Mouse (Mus musculus): ENCODE results near the gene Ppp1r21.

DNA sequence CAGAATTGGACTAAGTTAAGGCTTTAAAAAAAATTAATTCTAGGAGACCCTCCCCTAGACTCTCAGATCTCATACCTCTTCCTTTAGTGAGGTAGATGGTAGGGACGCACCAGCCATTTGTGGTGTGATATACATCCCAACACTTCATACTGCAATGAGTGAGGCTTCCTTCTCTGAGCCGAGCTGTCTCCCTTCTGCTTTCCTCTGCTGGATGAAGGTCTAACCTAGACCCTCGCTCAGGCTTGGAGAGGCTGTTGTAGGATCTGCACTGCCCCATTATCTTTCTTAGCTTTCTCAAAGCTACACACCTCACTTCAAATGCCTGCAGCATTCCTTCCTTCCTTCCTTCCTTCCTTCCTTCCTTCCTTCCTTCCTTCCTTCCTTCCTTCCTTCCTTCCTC is 83.8 kb downstream of the Ppp1r21 start:
- TF ChIP-seq CTCF (IDR thresholded peaks at IDR 0.05; ENCODE audit: low read depth), result no peak
- no peak for TF ChIP-seq EP300 (optimal IDR thresholded peaks at IDR 0.05)
